Mouse (Mus musculus): ENCODE results near the gene Fut2. TPM values are rescaled to one million over a fixed set of nuclear protein-coding genes. Genes with fewer than 3 reads are reported as not detected.

The Fut2 gene
- total RNA-seq, 1 experiment = 0.27 TPM

DNA sequence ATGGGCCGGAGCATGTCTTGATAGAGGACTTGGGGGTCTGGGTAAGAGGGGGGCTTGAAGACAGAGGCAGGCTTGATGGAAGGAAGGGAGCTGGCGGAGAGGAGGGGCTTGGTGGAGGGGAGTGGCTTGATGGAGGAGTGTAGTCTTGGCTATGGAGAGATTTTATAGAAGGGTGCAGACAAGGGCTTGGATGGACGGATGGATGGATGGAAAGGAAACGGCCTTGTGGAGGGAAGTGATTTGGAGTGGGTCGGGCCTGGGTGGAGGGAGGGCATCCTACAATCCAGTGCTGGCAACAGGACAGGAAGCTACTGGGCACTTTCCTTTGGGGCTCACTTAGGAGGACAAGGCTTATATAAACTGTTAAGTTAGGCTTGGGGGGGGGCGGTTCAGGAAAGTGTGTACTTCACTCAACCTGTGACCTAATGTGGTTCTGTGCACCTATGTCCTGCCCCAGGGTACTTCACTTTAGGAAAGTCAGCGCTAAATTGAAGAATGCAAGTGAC is 39.6 kb downstream of the Fut2 start:
- in situ Hi-C loops (cut with MboI; ENCODE audit: low sequenced_read_pairs in 2 of 2, unreplicated experiment in 2 of 2) = no loop called here
- TF ChIP-seq ZC3H11A (IDR thresholded peaks at IDR 0.05; ENCODE audit: borderline replicate concordance, low read depth, low read length) = no peak
- TF ChIP-seq HCFC1 (IDR thresholded peaks at IDR 0.05; ENCODE audit: borderline replicate concordance, insufficient read depth, low read length) = no peak
- no peak for TF ChIP-seq MAFK (IDR thresholded peaks at IDR 0.05; ENCODE audit: insufficient read depth, low read depth, low read length)
- TF ChIP-seq ZNF384 (IDR thresholded peaks at IDR 0.05; ENCODE audit: low read depth, low read length) = no peak
- no peak for TF ChIP-seq CHD2 (IDR thresholded peaks at IDR 0.05; ENCODE audit: low read depth, low read length)
- peaks cover 0 to 11% of the 10 kb centered on the region in 2 experiments; a peak in 1 of 4 replicates for H3K4me1 ChIP-seq (ENCODE audit: control insufficient read depth in 2 of 2, insufficient read depth in 2 of 2, low read length in 2 of 2, poor library complexity in 1 of 2)
- no peak overlapping the region for H3K9ac ChIP-seq (ENCODE audit: insufficient read depth, low read depth, low read length, poor library complexity, severe bottlenecking)
- no peaks in the 10 kb centered on the region for H3K36me3 ChIP-seq (ENCODE audit: control insufficient read depth, insufficient read depth, low read length, poor library complexity, severe bottlenecking)
- H3K4me3 ChIP-seq (ENCODE audit: insufficient read depth in 1 of 2, low read depth in 1 of 2, low read length in 2 of 2, poor library complexity in 1 of 2, severe bottlenecking in 1 of 2) = no peak overlapping the region
- no peak for DNase-seq (ENCODE audit: low read depth, low spot score)
- H3K9me3 ChIP-seq (ENCODE audit: control insufficient read depth, insufficient read depth, low read depth, low read length) = no peaks in the 10 kb centered on the region
- no peak overlapping the region for H3K27ac ChIP-seq (ENCODE audit: insufficient read depth, low read depth, low read length, poor library complexity, severe bottlenecking)

DNA sequence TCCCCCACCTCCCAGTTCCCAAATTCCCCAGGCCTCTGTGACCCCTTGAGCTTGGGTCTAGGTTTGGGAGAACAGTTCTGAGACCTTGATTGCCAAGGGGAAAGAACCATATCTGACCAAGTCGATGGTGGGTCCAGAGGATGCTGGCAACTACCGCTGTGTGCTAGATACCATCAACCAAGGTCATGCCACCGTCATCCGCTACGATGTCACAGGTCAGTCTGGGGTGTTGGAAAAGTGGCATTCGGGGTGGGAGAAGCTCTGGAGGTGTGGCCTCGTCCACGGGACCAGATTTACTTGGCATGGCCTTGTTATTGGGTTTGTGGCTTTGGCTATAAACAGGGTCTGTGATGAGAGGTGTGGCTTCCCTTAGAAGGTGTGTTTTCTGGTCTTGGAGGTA is 40.7 kb downstream of the Fut2 start:
- no peak for DNase-seq (ENCODE audit: low read depth, low spot score)
- Histone ChIP-seq H3K27ac (ENCODE audit: insufficient read depth, low read depth, low read length, poor library complexity, severe bottlenecking) (no peak overlapping the region), H3K9ac (ENCODE audit: insufficient read depth, low read depth, low read length, poor library complexity, severe bottlenecking) (no peak overlapping the region), H3K4me3 (ENCODE audit: insufficient read depth in 1 of 2, low read depth in 1 of 2, low read length in 2 of 2, poor library complexity in 1 of 2, severe bottlenecking in 1 of 2) (no peak overlapping the region), H3K9me3 (ENCODE audit: control insufficient read depth, insufficient read depth, low read depth, low read length) (no peaks in the 10 kb centered on the region), H3K4me1 (ENCODE audit: control insufficient read depth in 2 of 2, insufficient read depth in 2 of 2, low read length in 2 of 2, poor library complexity in 1 of 2) (peaks cover 0 to 13% of the 10 kb centered on the region in 2 experiments; a peak in 1 of 4 replicates), H3K36me3 (ENCODE audit: control insufficient read depth, insufficient read depth, low read length, poor library complexity, severe bottlenecking) (no peaks in the 10 kb centered on the region)
- in situ Hi-C loops (cut with MboI; ENCODE audit: low sequenced_read_pairs in 2 of 2, unreplicated experiment in 2 of 2) = no loop called here
- no peak for TF ChIP-seq HCFC1 (IDR thresholded peaks at IDR 0.05; ENCODE audit: borderline replicate concordance, insufficient read depth, low read length)

DNA sequence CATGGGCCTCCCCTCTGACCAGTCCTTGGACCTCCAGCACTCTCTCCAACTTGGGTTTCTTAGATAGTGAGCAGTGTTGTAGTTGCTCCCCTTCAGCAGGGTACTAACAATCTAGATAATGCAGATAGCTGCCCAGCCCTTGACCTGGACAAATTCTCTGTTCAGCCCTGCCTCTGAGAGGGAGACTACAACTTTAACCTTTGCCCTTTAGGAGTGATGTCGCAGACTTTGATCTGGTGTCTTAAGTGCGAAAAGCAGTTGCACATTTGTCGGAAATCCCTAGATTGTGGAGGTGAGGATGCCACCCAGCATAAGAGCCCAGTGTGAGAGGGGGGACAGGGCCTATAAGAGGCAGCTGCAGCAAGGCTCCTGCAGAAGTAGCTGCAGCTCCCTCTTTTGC is 41.5 kb downstream of the Fut2 start:
- in situ Hi-C loops (cut with MboI; ENCODE audit: low sequenced_read_pairs in 2 of 2, unreplicated experiment in 2 of 2) = no loop called here
- H3K4me1 ChIP-seq (ENCODE audit: control insufficient read depth in 2 of 2, insufficient read depth in 2 of 2, low read length in 2 of 2, poor library complexity in 1 of 2) = peaks cover 0 to 11% of the 10 kb centered on the region in 2 experiments; a peak in 1 of 4 replicates
- DNase-seq (ENCODE audit: low read depth, low spot score) = no peak

DNA sequence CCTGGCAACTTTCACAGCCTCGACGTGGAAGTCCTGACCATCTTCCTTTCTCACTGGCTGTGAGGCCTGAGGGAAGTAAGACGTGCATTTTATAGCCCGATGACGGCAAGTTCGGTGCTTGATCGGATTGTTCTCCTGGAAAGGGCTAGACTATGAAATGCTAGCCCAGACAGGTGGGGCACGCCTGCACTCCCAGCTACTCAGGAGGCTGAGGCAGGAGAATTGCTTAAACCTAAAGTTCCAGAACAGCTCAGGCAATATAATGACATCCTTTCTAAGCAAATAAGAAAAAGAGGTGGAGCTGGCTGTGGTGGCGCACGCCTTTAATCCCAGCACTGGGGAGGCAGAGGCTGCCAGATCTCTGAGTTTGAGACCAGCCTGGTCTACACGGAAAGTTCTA is 42.7 kb downstream of the Fut2 start:
- no peak overlapping the region for H3K27ac ChIP-seq (ENCODE audit: insufficient read depth, low read depth, low read length, poor library complexity, severe bottlenecking)
- TF ChIP-seq ZNF384 (IDR thresholded peaks at IDR 0.05; ENCODE audit: low read depth, low read length) (no peak), HCFC1 (IDR thresholded peaks at IDR 0.05; ENCODE audit: borderline replicate concordance, insufficient read depth, low read length) (no peak), MAFK (IDR thresholded peaks at IDR 0.05; ENCODE audit: insufficient read depth, low read depth, low read length) (no peak), CHD2 (IDR thresholded peaks at IDR 0.05; ENCODE audit: low read depth, low read length) (no peak), ZC3H11A (IDR thresholded peaks at IDR 0.05; ENCODE audit: borderline replicate concordance, low read depth, low read length) (no peak)
- no peaks in the 10 kb centered on the region for H3K9me3 ChIP-seq (ENCODE audit: control insufficient read depth, insufficient read depth, low read depth, low read length)
- DNase-seq (ENCODE audit: low read depth, low spot score) = no peak
- peaks cover 0 to 13% of the 10 kb centered on the region in 2 experiments; a peak in 1 of 4 replicates for H3K4me1 ChIP-seq (ENCODE audit: control insufficient read depth in 2 of 2, insufficient read depth in 2 of 2, low read length in 2 of 2, poor library complexity in 1 of 2)
- in situ Hi-C loops (cut with MboI; ENCODE audit: low sequenced_read_pairs in 2 of 2, unreplicated experiment in 2 of 2) = no loop called here
- peaks cover 2% of the 10 kb centered on the region; the same call in 1 of the 2 replicates for H3K36me3 ChIP-seq (ENCODE audit: control insufficient read depth, insufficient read depth, low read length, poor library complexity, severe bottlenecking)
- no peak overlapping the region for H3K4me3 ChIP-seq (ENCODE audit: insufficient read depth in 1 of 2, low read depth in 1 of 2, low read length in 2 of 2, poor library complexity in 1 of 2, severe bottlenecking in 1 of 2)
- no peak overlapping the region; the same call in 1 of the 2 replicates for H3K9ac ChIP-seq (ENCODE audit: insufficient read depth, low read depth, low read length, poor library complexity, severe bottlenecking)

More for the DNA sequence above, 41.5 kb downstream of the Fut2 start:
- no peak overlapping the region for H3K27ac ChIP-seq (ENCODE audit: insufficient read depth, low read depth, low read length, poor library complexity, severe bottlenecking)
- H3K36me3 ChIP-seq (ENCODE audit: control insufficient read depth, insufficient read depth, low read length, poor library complexity, severe bottlenecking) = no peaks in the 10 kb centered on the region
- TF ChIP-seq ZNF384 (IDR thresholded peaks at IDR 0.05; ENCODE audit: low read depth, low read length) (no peak), MAFK (IDR thresholded peaks at IDR 0.05; ENCODE audit: insufficient read depth, low read depth, low read length) (no peak), ZC3H11A (IDR thresholded peaks at IDR 0.05; ENCODE audit: borderline replicate concordance, low read depth, low read length) (no peak), CHD2 (IDR thresholded peaks at IDR 0.05; ENCODE audit: low read depth, low read length) (no peak), HCFC1 (IDR thresholded peaks at IDR 0.05; ENCODE audit: borderline replicate concordance, insufficient read depth, low read length) (no peak)
- no peak overlapping the region for H3K9ac ChIP-seq (ENCODE audit: insufficient read depth, low read depth, low read length, poor library complexity, severe bottlenecking)
- no peak overlapping the region for H3K4me3 ChIP-seq (ENCODE audit: insufficient read depth in 1 of 2, low read depth in 1 of 2, low read length in 2 of 2, poor library complexity in 1 of 2, severe bottlenecking in 1 of 2)
- no peaks in the 10 kb centered on the region for H3K9me3 ChIP-seq (ENCODE audit: control insufficient read depth, insufficient read depth, low read depth, low read length)

DNA sequence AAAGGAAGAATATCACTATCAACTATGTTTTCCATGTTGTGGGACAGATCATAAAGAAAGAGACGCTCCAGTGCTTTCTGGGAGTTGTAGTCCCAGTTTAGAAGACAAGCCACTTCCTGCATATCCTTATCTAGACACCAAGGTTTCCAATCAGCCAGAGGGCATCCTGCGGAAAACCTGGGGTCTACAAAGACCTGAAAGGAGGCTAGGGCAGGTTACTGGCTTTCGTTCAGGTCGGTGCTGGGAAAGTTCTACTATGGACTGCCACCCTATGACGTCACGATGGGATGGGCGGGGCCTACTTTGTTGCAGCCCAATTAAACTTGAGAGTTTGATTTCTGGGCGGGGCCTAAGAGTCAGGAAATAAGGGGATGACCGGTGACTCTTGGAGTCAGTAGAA is 44.8 kb downstream of the Fut2 start, which contains the start of gene Izumo1:
TSS of gene Izumo1 (plus strand) at position 369 of the 400 bp plus-strand sequence.
- TF ChIP-seq MAFK (IDR thresholded peaks at IDR 0.05; ENCODE audit: insufficient read depth, low read depth, low read length) (no peak), CHD2 (IDR thresholded peaks at IDR 0.05; ENCODE audit: low read depth, low read length) (no peak), HCFC1 (IDR thresholded peaks at IDR 0.05; ENCODE audit: borderline replicate concordance, insufficient read depth, low read length) (peak; percentile 89), ZNF384 (IDR thresholded peaks at IDR 0.05; ENCODE audit: low read depth, low read length) (no peak)
- H3K36me3 ChIP-seq (ENCODE audit: control insufficient read depth, insufficient read depth, low read length, poor library complexity, severe bottlenecking) = peaks cover 2% of the 10 kb centered on the region; the same call in 1 of the 2 replicates
- H3K27ac ChIP-seq (ENCODE audit: insufficient read depth, low read depth, low read length, poor library complexity, severe bottlenecking) = no peak within 1 kb of the TSS
- peaks cover 2 to 3% of the 10 kb centered on the region in 2 experiments; a peak in 1 of 4 replicates for H3K4me1 ChIP-seq (ENCODE audit: control insufficient read depth in 2 of 2, insufficient read depth in 2 of 2, low read length in 2 of 2, poor library complexity in 1 of 2)
- H3K9me3 ChIP-seq (ENCODE audit: control insufficient read depth, insufficient read depth, low read depth, low read length) = no peaks in the 10 kb centered on the region
- H3K4me3 ChIP-seq (ENCODE audit: insufficient read depth in 1 of 2, low read depth in 1 of 2, low read length in 2 of 2, poor library complexity in 1 of 2, severe bottlenecking in 1 of 2) = peak within 1 kb of the TSS in 1 of 2 experiments; percentile 34; a peak in 3 of 4 replicates
- H3K9ac ChIP-seq (ENCODE audit: insufficient read depth, low read depth, low read length, poor library complexity, severe bottlenecking) = no peak within 1 kb of the TSS
- peak; percentile 87 for DNase-seq (ENCODE audit: low read depth, low spot score)
- in situ Hi-C loops (cut with MboI; ENCODE audit: low sequenced_read_pairs in 2 of 2, unreplicated experiment in 2 of 2) = no loop called here
